Mouse (Mus musculus) limb, embryonic 10.5 days (tissue): Measurements from ENCODE around the gene Mettl13. TPM values are rescaled to one million over a fixed set of nuclear protein-coding genes. Genes with fewer than 3 reads are reported as not detected.

Source experiments
- DNase-seq: peaks from one replicate; pipeline ENCODE4 v3.0.0-alpha.2; 2017; ENCODE audit warnings: low spot score
- H3K27ac ChIP-seq: fragments of 300-500 bp; sonication (generic); 2 replicates; pipeline ENCODE4 v1.5.1; 2016; ENCODE audit warnings: mild to moderate bottlenecking
- H3K27me3 ChIP-seq: fragments of 300-500 bp; sonication (generic); 2 replicates; pipeline ENCODE4 v1.6.1; 2016; ENCODE audit warnings: low read depth, mild to moderate bottlenecking; ENCODE audit not compliant: poor library complexity, severe bottlenecking
- H3K36me3 ChIP-seq: fragments of 300-500 bp; sonication (generic); 2 replicates; pipeline ENCODE4 v1.6.1; 2016; ENCODE audit warnings: mild to moderate bottlenecking, moderate library complexity
- H3K4me1 ChIP-seq: fragments of 300-500 bp; sonication (generic); 2 replicates; pipeline ENCODE4 v1.6.1; 2016
- H3K4me3 ChIP-seq: fragments of 300-500 bp; sonication (generic); 2 replicates; pipeline ENCODE4 v1.5.1; 2016; ENCODE audit warnings: mild to moderate bottlenecking, moderate library complexity
- H3K9me3 ChIP-seq: fragments of 300-500 bp; sonication (generic); replicated peaks from 2 replicates; pipeline ENCODE4 v1.6.1; 2016; ENCODE audit warnings: mild to moderate bottlenecking
- WGBS: fragments of 180-500 bp; shearing (Covaris S2); methylation state at CpG from one replicate; pipeline ENCODE4 v1.1.7; 2016; 5-methylcytosine and 5-hydroxymethylcytosine counted together
- polyA plus RNA-seq: library from polyadenylated mRNA; unstranded; fragments of >200 nt; fragmentation: Nextera tagmentation; extraction: Ambion mirVana; gene quantifications from 2 replicates; pipeline ENCODE4 v1.2.1, GENCODE M21; 2016

Mettl13 gene
- polyA plus RNA-seq, 1 experiment from 2014 or later, result 37.0 TPM

- H3K9me3 ChIP-seq, result no peaks in the 10 kb centered on the region
- no peak overlapping the region for H3K27ac ChIP-seq
- H3K4me3 ChIP-seq, result no peak overlapping the region
- WGBS, result 92% methylated on average over 2 of the region's 2 CpGs
- DNase-seq, result no peak
- H3K27me3 ChIP-seq, result no peaks in the 10 kb centered on the region
- no peaks in the 10 kb centered on the region for H3K36me3 ChIP-seq
- H3K4me1 ChIP-seq, result no peaks in the 10 kb centered on the region
Observed at GRCm38 (mm10) chr1:162510013-162510356, 38.4 kb downstream of the Mettl13 start.

- no peak for DNase-seq
Observed at GRCm38 (mm10) chr1:162509329-162510012, 38.9 kb downstream of the Mettl13 start.

GRCm38 (mm10) chr1:162508211-162509005 lies 39.9 kb downstream of the Mettl13 start:
- 80% methylated on average over 4 of the region's 4 CpGs for WGBS
- Histone ChIP-seq H3K9me3 (no peaks in the 10 kb centered on the region), H3K36me3 (no peaks in the 10 kb centered on the region)

More at GRCm38 (mm10) chr1:162509329-162510012, 38.9 kb downstream of the Mettl13 start:
- no peaks in the 10 kb centered on the region for H3K4me1 ChIP-seq
- no peaks in the 10 kb centered on the region for H3K36me3 ChIP-seq
- H3K9me3 ChIP-seq, result no peaks in the 10 kb centered on the region
- H3K4me3 ChIP-seq, result no peak overlapping the region
- H3K27ac ChIP-seq, result no peak overlapping the region
- H3K27me3 ChIP-seq, result no peaks in the 10 kb centered on the region
- WGBS, result 66% methylated on average over 12 of the region's 12 CpGs

GRCm38 (mm10) chr1:162506516-162506915 lies 41.8 kb downstream of the Mettl13 start:
- no peaks in the 10 kb centered on the region for H3K9me3 ChIP-seq
- no peak overlapping the region for H3K27ac ChIP-seq
- 91% methylated on average over 4 of the region's 4 CpGs for WGBS
- DNase-seq, result no peak
- no peak overlapping the region for H3K4me3 ChIP-seq
- H3K27me3 ChIP-seq, result no peaks in the 10 kb centered on the region
- H3K36me3 ChIP-seq, result no peaks in the 10 kb centered on the region
- no peaks in the 10 kb centered on the region for H3K4me1 ChIP-seq

More at GRCm38 (mm10) chr1:162508211-162509005, 39.9 kb downstream of the Mettl13 start:
- Histone ChIP-seq H3K27me3 (no peaks in the 10 kb centered on the region), H3K4me1 (no peaks in the 10 kb centered on the region), H3K4me3 (no peak overlapping the region), H3K27ac (no peak overlapping the region)
- DNase-seq, result no peak

- H3K4me1 ChIP-seq, result no peaks in the 10 kb centered on the region
- no peaks in the 10 kb centered on the region for H3K9me3 ChIP-seq
- no peaks in the 10 kb centered on the region for H3K36me3 ChIP-seq
- H3K4me3 ChIP-seq, result no peak overlapping the region
- no peak overlapping the region for H3K27ac ChIP-seq
- DNase-seq, result no peak
- 88% methylated on average over 6 of the region's 6 CpGs for WGBS
- H3K27me3 ChIP-seq, result no peaks in the 10 kb centered on the region
Observed at GRCm38 (mm10) chr1:162505649-162506048, 42.7 kb downstream of the Mettl13 start.

Other genes starting within 250 kb of the Mettl13 start
- gene Dnm3, start 70.5 kb downstream of the Mettl13 start, polyA plus RNA-seq, result 5.8 and 11.6 TPM in 2 replicates
- gene Vamp4, start 22.0 kb upstream of the Mettl13 start, polyA plus RNA-seq, result 46.1 and 50.7 TPM in 2 replicates
- gene Myoc, start 90.6 kb upstream of the Mettl13 start, polyA plus RNA-seq, result not detected in 2 replicates
- not detected in 2 replicates for gene Myocos, start 109.7 kb upstream of the Mettl13 start, polyA plus RNA-seq
- gene Prrc2c, start 192.0 kb upstream of the Mettl13 start, polyA plus RNA-seq, result 144 and 146 TPM in 2 replicates